Mouse (Mus musculus) liver, embryonic 11.5 days (tissue): ENCODE results near the gene Krt81. TPM values are rescaled to one million over a fixed set of nuclear protein-coding genes. Genes with fewer than 3 reads are reported as not detected.

Experiments used
- ATAC-seq: fragments of 200-750 bp; cut with Nextera tagmentation; replicated peaks from 2 replicates; pipeline ENCODE4 v1.8.0; 2017; ENCODE audit warnings: moderate number of reproducible peaks, mild to moderate bottlenecking, moderate TSS enrichment, moderate library complexity; ENCODE audit not compliant: low FRiP score
- DNase-seq: peaks from one replicate; pipeline ENCODE4 v3.0.0-alpha.2; 2017; ENCODE audit warnings: low spot score
- H3K27ac ChIP-seq: fragments of 300-500 bp; sonication (generic); 2 replicates; pipeline ENCODE4 v1.5.1; 2014; ENCODE audit warnings: mild to moderate bottlenecking, low read depth, low read length, control low read depth
- H3K27me3 ChIP-seq: fragments of 300-500 bp; sonication (generic); replicated peaks from 2 replicates; pipeline ENCODE4 v1.6.1; 2014; ENCODE audit warnings: low read length, mixed read lengths; ENCODE audit not compliant: control insufficient read depth, insufficient read depth
- H3K36me3 ChIP-seq: fragments of 300-500 bp; sonication (generic); 2 replicates; pipeline ENCODE4 v1.6.1; 2014; ENCODE audit warnings: mild to moderate bottlenecking, low read length, moderate library complexity, mixed read lengths; ENCODE audit not compliant: control insufficient read depth, insufficient read depth
- H3K4me1 ChIP-seq: fragments of 300-500 bp; sonication (generic); replicated peaks from 2 replicates; pipeline ENCODE4 v1.6.1; 2014; ENCODE audit warnings: low read length, mixed read lengths; ENCODE audit not compliant: control insufficient read depth, insufficient read depth
- H3K4me2 ChIP-seq: fragments of 300-500 bp; sonication (generic); 2 replicates; pipeline ENCODE4 v1.6.1; 2014; ENCODE audit warnings: mild to moderate bottlenecking, control low read depth, moderate library complexity
- H3K4me3 ChIP-seq: fragments of 300-500 bp; sonication (generic); 2 replicates; pipeline ENCODE4 v1.5.1; 2014; ENCODE audit warnings: low read depth, low read length, control low read depth
- H3K9ac ChIP-seq: fragments of 300-500 bp; sonication (generic); 2 replicates; pipeline ENCODE4 v1.6.1; 2014; ENCODE audit warnings: low read depth, low read length, control low read depth
- H3K9me3 ChIP-seq: fragments of 300-500 bp; sonication (generic); 2 replicates; pipeline ENCODE4 v1.6.1; 2016; ENCODE audit warnings: low read length, inconsistent platforms, mixed read lengths; ENCODE audit not compliant: control insufficient read depth
- WGBS: fragments of 180-500 bp; shearing (Covaris S2); extraction: QIAGEN DNeasy Blood & Tissue Kit; methylation state at CpG from one replicate; pipeline ENCODE4 v1.1.7; 2014; 5-methylcytosine and 5-hydroxymethylcytosine counted together
- polyA plus RNA-seq: library from polyadenylated mRNA; unstranded; fragments of >200 nt; fragmentation: Nextera tagmentation; extraction: Ambion mirVana; gene quantifications from 2 replicates; pipeline ENCODE4 v1.2.1, GENCODE M21; 2014

Krt81 gene
- polyA plus RNA-seq, 1 experiment from 2014 or later, result not detected

- ATAC-seq (no peak), DNase-seq (no peak)
- no peaks in the 10 kb centered on the region for H3K36me3 ChIP-seq
- no peak overlapping the region for H3K9ac ChIP-seq
- H3K4me3 ChIP-seq, result no peak overlapping the region
- no peak overlapping the region for H3K27ac ChIP-seq
- no peaks in the 10 kb centered on the region for H3K27me3 ChIP-seq
- no peaks in the 10 kb centered on the region for H3K9me3 ChIP-seq
- no peaks in the 10 kb centered on the region for H3K4me1 ChIP-seq
- no peak overlapping the region for H3K4me2 ChIP-seq
- 73% methylated on average over 11 of the region's 11 CpGs for WGBS
These were observed 22.5 kb upstream of the Krt81 start for GRCm38 (mm10) chr15:101485911-101486635.

- H3K9ac ChIP-seq, result no peak overlapping the region
- H3K27ac ChIP-seq, result no peak overlapping the region
- 57% methylated on average over 1 of the region's 1 CpGs for WGBS
- H3K36me3 ChIP-seq, result no peaks in the 10 kb centered on the region
- ATAC-seq, result no peak
- no peak overlapping the region for H3K4me3 ChIP-seq
- DNase-seq, result no peak
- H3K27me3 ChIP-seq, result peaks cover under 1% of the 10 kb centered on the region; the same call in 1 of the 2 replicates
- no peak overlapping the region for H3K4me2 ChIP-seq
- H3K4me1 ChIP-seq, result no peaks in the 10 kb centered on the region
- no peaks in the 10 kb centered on the region for H3K9me3 ChIP-seq
These were observed 21.4 kb upstream of the Krt81 start for GRCm38 (mm10) chr15:101484939-101485338.

- H3K9ac ChIP-seq, result no peak overlapping the region
- no peak overlapping the region for H3K4me3 ChIP-seq
- no peak overlapping the region for H3K4me2 ChIP-seq
- ATAC-seq (no peak), DNase-seq (no peak)
- H3K4me1 ChIP-seq, result no peaks in the 10 kb centered on the region
- no peak overlapping the region for H3K27ac ChIP-seq
- H3K27me3 ChIP-seq, result peaks cover 13% of the 10 kb centered on the region
- H3K36me3 ChIP-seq, result no peaks in the 10 kb centered on the region
- H3K9me3 ChIP-seq, result no peaks in the 10 kb centered on the region
- WGBS, result 77% methylated on average over 1 of the region's 1 CpGs
These were observed 20.1 kb upstream of the Krt81 start for GRCm38 (mm10) chr15:101483646-101484045.

- Histone ChIP-seq H3K4me3 (no peak overlapping the region), H3K4me1 (no peaks in the 10 kb centered on the region), H3K9me3 (no peaks in the 10 kb centered on the region), H3K36me3 (no peaks in the 10 kb centered on the region), H3K27ac (no peak overlapping the region), H3K4me2 (no peak overlapping the region), H3K27me3 (peaks cover 21% of the 10 kb centered on the region), H3K9ac (no peak overlapping the region)
- WGBS, result 34% methylated on average over 4 of the region's 4 CpGs
- DNase-seq (no peak), ATAC-seq (no peak)
These were observed 18.5 kb upstream of the Krt81 start for GRCm38 (mm10) chr15:101482056-101482455.

GRCm38 (mm10) chr15:101479666-101480060, 16.1 kb upstream of the Krt81 start:
- DNase-seq (no peak), ATAC-seq (no peak)
- Histone ChIP-seq H3K9ac (no peak overlapping the region), H3K4me1 (no peaks in the 10 kb centered on the region), H3K9me3 (no peaks in the 10 kb centered on the region), H3K4me3 (no peak overlapping the region; the same call in 1 of the 2 replicates), H3K36me3 (no peaks in the 10 kb centered on the region), H3K27me3 (peaks cover 21% of the 10 kb centered on the region), H3K4me2 (peak overlapping the region; percentile 46), H3K27ac (no peak overlapping the region)
- WGBS, result 35% methylated on average over 11 of the region's 11 CpGs

- H3K9ac ChIP-seq, result no peak overlapping the region
- ATAC-seq (no peak), DNase-seq (peak; percentile 38)
- H3K4me1 ChIP-seq, result no peaks in the 10 kb centered on the region
- H3K27me3 ChIP-seq, result peaks cover 21% of the 10 kb centered on the region
- H3K27ac ChIP-seq, result no peak overlapping the region
- 12% methylated on average over 31 of the region's 31 CpGs for WGBS
- H3K4me2 ChIP-seq, result peak overlapping the region; percentile 46
- H3K36me3 ChIP-seq, result no peaks in the 10 kb centered on the region
- no peaks in the 10 kb centered on the region for H3K9me3 ChIP-seq
- H3K4me3 ChIP-seq, result peak overlapping the region; percentile 8
These were observed 15.6 kb upstream of the Krt81 start for GRCm38 (mm10) chr15:101479007-101479665.

- no peak within 1 kb of the TSS for H3K27ac ChIP-seq
- 23% methylated on average over 10 of the region's 10 CpGs for WGBS
- ATAC-seq (no peak), DNase-seq (peak; percentile 48)
- H3K9ac ChIP-seq, result no peak within 1 kb of the TSS
- H3K4me3 ChIP-seq, result no peak within 1 kb of the TSS
- no peak within 1 kb of the TSS for H3K4me2 ChIP-seq
- H3K36me3 ChIP-seq, result no peaks in the 10 kb centered on the region
- no peaks in the 10 kb centered on the region for H3K4me1 ChIP-seq
- 0 out of 2 replicates have a peak, but pooled peaks cover 4% of the 10 kb centered on the region for H3K27me3 ChIP-seq
- no peaks in the 10 kb centered on the region for H3K9me3 ChIP-seq
These were observed 9.5 kb upstream of the Krt81 start, which contains the start of gene Krt86 for GRCm38 (mm10) chr15:101472952-101473528. Gene Krt86, plus strand, starts transcription at chr15:101473478.

GRCm38 (mm10) chr15:101469093-101469492, 5.5 kb upstream of the Krt81 start:
- no peaks in the 10 kb centered on the region for H3K9me3 ChIP-seq
- no peaks in the 10 kb centered on the region for H3K27me3 ChIP-seq
- H3K36me3 ChIP-seq, result no peaks in the 10 kb centered on the region
- no peaks in the 10 kb centered on the region for H3K4me1 ChIP-seq
- H3K4me3 ChIP-seq, result no peak overlapping the region
- no peak for DNase-seq
- H3K4me2 ChIP-seq, result no peak overlapping the region
- H3K27ac ChIP-seq, result no peak overlapping the region
- no peak for ATAC-seq
- WGBS, result 66% methylated on average over 4 of the region's 4 CpGs
- no peak overlapping the region for H3K9ac ChIP-seq
